8 mouse cellular contexts compared by ENCODE assay signal in the genomic region with DNA sequence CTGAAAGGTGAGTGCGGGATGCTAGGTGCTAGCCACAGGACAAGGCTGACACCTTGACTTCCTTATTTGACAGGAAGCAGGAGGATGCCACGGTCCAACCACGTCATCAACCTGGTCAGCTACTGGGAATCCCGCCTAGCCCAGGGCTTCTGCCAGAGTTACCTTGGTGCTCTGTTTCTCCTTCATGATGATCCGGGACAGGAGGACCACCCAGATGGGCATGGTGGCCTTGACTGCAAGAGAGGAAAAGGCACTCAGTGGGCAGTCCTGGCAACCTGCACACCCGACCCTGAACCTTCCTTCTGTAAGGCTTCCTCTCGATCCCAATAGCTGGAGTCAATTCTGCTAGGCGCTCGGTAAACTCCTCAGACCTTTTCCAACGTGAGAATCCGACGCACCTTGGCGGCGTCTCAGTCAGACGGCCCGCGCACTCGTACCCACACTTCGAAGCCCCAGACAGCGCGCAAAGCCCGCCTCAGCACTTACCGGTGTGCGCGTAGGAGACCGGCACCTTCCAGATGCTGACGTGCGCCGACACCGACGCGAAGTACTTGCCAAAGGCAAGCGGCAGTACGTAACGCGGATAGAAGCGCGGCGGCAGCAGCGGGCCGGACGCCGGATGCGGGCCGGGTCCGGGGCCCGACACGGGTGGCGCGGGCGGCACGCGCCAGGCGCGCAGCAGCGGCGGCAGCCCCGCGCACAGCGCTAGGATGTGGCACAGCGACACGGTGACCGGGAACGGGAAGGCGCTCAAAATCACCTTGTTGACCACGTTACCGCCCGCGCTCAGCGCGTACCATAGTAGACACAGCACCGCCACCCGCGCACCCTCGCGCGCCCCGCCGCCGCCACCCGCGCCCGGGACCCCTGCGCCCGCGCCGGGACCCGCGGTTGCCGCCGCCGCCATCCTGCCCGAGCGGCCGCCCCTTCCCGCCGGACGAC. TPM values are rescaled to one million over a fixed set of nuclear protein-coding genes. Genes with fewer than 3 reads are reported as not detected.
DNase-seq lines count a peak whose midpoint lies in the region; ATAC-seq and TF ChIP-seq lines count a peak whose summit lies in the region.

Slc35e1 (minus strand) TSS at position 935 of the 942 bp plus-strand sequence.

- H3K9me3 ChIP-seq in embryonic facial prominence, embryonic 13.5 days = no peaks in the 10 kb centered on the region
- no peaks in the 10 kb centered on the region for H3K9me3 ChIP-seq in heart, embryonic 10.5 days
- no peaks in the 10 kb centered on the region for H3K9me3 ChIP-seq in liver, embryonic 12.5 days (replicated peaks)

- WGBS in embryonic facial prominence, embryonic 13.5 days = under 1% methylated on average over 70 of the region's 98 CpGs
- 2% methylated on average over 97 of the region's 98 CpGs for WGBS in heart, embryonic 10.5 days
- WGBS in liver, embryonic 12.5 days (ENCODE audit: insufficient replicate concordance) = under 1% methylated on average over 89 of the region's 98 CpGs

- peaks cover 27% of the 10 kb centered on the region for H3K4me1 ChIP-seq in embryonic facial prominence, embryonic 13.5 days
- H3K4me1 ChIP-seq in heart, embryonic 10.5 days = peaks cover 24% of the 10 kb centered on the region
- peaks cover 43% of the 10 kb centered on the region for H3K4me1 ChIP-seq in liver, embryonic 12.5 days

- peak within 1 kb of the TSS; percentile 91 for H3K9ac ChIP-seq in embryonic facial prominence, embryonic 13.5 days
- peak within 1 kb of the TSS; percentile 91 for H3K9ac ChIP-seq in liver, embryonic 12.5 days

- H3K4me2 ChIP-seq in embryonic facial prominence, embryonic 13.5 days = peak within 1 kb of the TSS; percentile 82
- H3K4me2 ChIP-seq in liver, embryonic 12.5 days = peak within 1 kb of the TSS; percentile 86

- peak; percentile 81 for DNase-seq in CD4-positive, CD25-positive, alpha-beta regulatory T cell, adult 2 months (ENCODE audit: low read depth, low spot score)
- DNase-seq in Patski (ENCODE audit: low read depth, low spot score) = no peak
- peak; percentile 84 for DNase-seq in heart, embryonic 10.5 days (ENCODE audit: low spot score)
- peak; percentile 38 for DNase-seq in kidney, adult 9 months
- peak; percentile 77 for DNase-seq in naive thymus-derived CD4-positive, alpha-beta T cell, adult 2 months (ENCODE audit: low read depth)
- peak; percentile 29 for DNase-seq in thymus, postnatal 14 days

- no peaks in the 10 kb centered on the region for H3K27me3 ChIP-seq in Patski
- H3K27me3 ChIP-seq in embryonic facial prominence, embryonic 13.5 days = no peaks in the 10 kb centered on the region
- no peaks in the 10 kb centered on the region for H3K27me3 ChIP-seq in heart, embryonic 10.5 days (ENCODE audit: insufficient read depth, poor library complexity, severe bottlenecking)
- no peaks in the 10 kb centered on the region for H3K27me3 ChIP-seq in liver, embryonic 12.5 days (replicated peaks)

- H3K4me3 ChIP-seq in embryonic facial prominence, embryonic 13.5 days = peak within 1 kb of the TSS; percentile 98
- peak within 1 kb of the TSS; percentile 92 for H3K4me3 ChIP-seq in heart, embryonic 10.5 days
- peak within 1 kb of the TSS; percentile 94 for H3K4me3 ChIP-seq in liver, embryonic 12.5 days

- in situ Hi-C loops in Patski (cut with MboI; ENCODE audit: low pct_unique_long_range_greater_than_20kb) = no loop called here

- POLR2A ChIA-PET in Patski (lab: Charles Lee) = no interaction called here

- H3K27ac ChIP-seq in embryonic facial prominence, embryonic 13.5 days = peak within 1 kb of the TSS; percentile 80
- peak within 1 kb of the TSS; percentile 93 for H3K27ac ChIP-seq in heart, embryonic 10.5 days
- peak within 1 kb of the TSS; percentile 87 for H3K27ac ChIP-seq in liver, embryonic 12.5 days

- peaks cover 59% of the 10 kb centered on the region for H3K36me3 ChIP-seq in embryonic facial prominence, embryonic 13.5 days
- peaks cover 52% of the 10 kb centered on the region for H3K36me3 ChIP-seq in heart, embryonic 10.5 days
- peaks cover 71% of the 10 kb centered on the region for H3K36me3 ChIP-seq in liver, embryonic 12.5 days

- CTCF ChIA-PET in Patski (lab: Charles Lee) = no interaction called here

- no peak for TF ChIP-seq CTCF in Patski (IDR thresholded peaks at IDR 0.05)

- peak; percentile 26 for ATAC-seq in Patski
- peak; percentile 50 for ATAC-seq in embryonic facial prominence, embryonic 13.5 days (ENCODE audit: insufficient number of reproducible peaks, insufficient read depth, low FRiP score, low TSS enrichment, low read depth)
- ATAC-seq in liver, embryonic 12.5 days = peak; percentile 38

RNA-seq across cellular contexts. Expression of gene Slc35e1, which starts in this region (rescaled TPM):
- 40.3 TPM for polyA plus RNA-seq in Patski (2021)
- polyA plus RNA-seq in embryonic facial prominence, embryonic 13.5 days (2015; fragmentation: Nextera tagmentation; extraction: Ambion mirVana) = 15.4 and 19.6 TPM in 2 replicates
- polyA plus RNA-seq in heart, embryonic 10.5 days (2016; fragmentation: Nextera tagmentation; extraction: Ambion mirVana) = 21.5 and 23.8 TPM in 2 replicates
- polyA plus RNA-seq in liver, embryonic 12.5 days (2016; fragmentation: Nextera tagmentation; extraction: Ambion mirVana) = 17.1 and 17.7 TPM in 2 replicates
